Mouse (Mus musculus): ENCODE results near the gene Grb14.
A peak's percentile ranks its signal among the peaks of the same experiment; 100 is the strongest.

The Grb14 gene

DNA sequence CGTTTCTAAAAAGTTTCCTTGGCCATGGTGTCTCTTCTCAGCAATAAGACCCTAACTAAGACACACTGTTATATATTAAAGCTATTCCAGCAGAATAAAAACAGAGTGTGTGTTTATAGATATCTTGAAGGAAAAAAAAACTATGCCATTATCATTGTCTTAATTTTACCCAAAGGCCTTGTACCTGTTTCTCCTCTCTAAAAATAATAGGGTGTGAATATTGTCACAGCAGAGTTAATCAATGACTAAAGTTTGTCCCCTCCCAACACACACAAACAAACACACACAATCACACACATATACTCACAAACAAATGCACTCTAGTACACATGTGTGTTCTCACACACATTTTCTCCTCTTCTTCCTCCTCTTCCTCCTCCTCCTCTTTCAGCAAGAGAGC lies at the start of gene Grb14:
Gene Grb14, minus strand, starts transcription at position 101 of the 400 bp plus-strand sequence.
- DNase-seq (ENCODE audit: low spot score in 2 of 2) = no peak

DNA sequence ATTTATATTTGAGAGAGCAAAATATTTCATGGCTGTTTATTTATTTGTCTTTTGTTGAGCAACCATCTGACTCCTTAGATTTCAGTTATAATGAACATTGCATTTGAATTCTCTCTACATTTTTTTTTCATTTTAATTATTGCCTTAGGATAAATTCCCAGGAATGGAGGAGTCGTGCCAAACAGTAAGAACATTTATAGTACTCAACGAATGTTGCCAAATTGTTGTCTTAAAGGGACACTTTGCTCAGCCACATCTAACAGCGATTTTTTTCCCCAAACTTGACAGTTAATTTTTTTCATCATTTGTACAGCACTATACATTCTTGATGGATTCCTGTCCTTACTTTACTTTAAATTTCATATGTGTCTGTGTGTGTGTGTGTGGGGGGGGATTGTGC lies 47.4 kb upstream of the Grb14 start:
- no peak for DNase-seq (ENCODE audit: low spot score in 2 of 2)

DNA sequence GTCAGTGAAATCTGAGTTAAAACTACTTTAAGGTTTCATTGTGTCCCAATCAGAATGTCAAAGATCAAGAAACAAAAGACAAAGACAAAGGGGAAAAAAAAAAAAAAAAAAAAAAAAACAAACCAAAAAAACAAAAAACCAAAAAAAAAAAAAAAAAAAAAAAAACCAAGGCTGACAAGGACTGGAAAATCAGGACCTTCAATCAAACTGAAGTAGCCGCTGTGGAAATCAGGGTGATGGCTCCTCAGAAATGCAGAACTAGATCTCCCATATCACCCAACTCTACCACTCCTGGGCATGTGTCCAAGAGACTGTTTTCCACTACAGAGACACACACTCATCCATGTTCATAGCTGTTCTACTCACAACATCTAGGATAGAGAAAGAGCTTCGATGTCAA lies 29.0 kb upstream of the Grb14 start:
- DNase-seq (ENCODE audit: low spot score in 2 of 2) = no peak

DNA sequence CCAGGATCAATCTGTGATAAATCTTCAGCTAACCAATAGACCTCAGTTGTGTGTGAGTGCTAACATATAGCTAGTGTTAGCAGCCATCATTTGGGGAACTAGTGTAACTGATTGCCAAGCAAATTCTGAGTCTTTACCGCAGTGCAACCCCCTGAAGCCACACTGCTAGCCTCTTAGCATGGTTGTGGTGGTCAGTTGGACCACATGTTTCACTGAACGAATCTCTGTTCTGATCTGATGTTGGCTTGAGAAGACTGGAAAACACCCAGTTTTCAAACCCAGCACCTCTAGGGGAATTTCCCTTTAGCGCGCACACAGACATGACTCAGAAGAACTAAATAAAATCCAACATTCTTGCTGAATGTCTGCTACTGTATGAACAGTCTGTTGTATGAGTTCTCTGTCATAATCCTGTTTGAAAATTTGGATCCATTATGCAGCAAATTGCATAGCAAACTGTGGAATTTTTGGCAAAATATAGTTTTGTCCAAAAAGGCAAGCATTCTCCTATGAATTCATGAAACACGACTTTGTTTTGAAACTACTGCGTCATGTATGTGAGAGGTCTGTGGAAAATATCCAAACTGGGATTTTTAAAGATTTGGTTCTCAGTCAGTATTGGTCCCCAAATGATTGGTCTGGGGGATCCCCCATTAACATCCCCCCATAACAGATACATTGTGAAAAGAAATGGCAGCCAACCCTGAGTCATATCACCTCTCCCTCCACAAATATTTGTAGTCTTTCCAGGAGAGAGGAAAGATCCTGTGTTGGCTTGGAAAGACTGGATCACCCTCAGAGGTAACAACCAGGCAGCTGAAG lies 27.6 kb upstream of the Grb14 start:
- DNase-seq (ENCODE audit: low spot score in 2 of 2) = no peak

DNA sequence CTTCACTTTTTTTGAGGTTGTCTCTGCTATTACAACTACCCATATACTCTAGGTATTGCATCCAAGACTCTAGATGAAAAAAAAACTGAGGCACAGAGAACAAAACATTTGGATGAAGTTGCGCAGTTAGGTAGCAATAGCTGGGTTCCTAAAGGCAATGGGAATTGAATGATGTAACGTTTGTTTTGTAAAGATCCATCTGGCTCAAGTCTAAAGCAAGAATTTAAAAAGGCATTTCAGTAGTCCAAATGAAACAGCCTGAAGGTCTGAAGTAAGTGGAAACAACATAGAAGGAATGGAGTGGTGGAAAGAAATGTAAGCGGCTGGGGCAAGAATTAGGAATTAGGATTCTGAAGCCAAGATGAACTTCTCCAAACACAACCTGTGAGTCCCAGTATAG lies 26.0 kb upstream of the Grb14 start:
- DNase-seq (ENCODE audit: low spot score in 2 of 2) = no peak

DNA sequence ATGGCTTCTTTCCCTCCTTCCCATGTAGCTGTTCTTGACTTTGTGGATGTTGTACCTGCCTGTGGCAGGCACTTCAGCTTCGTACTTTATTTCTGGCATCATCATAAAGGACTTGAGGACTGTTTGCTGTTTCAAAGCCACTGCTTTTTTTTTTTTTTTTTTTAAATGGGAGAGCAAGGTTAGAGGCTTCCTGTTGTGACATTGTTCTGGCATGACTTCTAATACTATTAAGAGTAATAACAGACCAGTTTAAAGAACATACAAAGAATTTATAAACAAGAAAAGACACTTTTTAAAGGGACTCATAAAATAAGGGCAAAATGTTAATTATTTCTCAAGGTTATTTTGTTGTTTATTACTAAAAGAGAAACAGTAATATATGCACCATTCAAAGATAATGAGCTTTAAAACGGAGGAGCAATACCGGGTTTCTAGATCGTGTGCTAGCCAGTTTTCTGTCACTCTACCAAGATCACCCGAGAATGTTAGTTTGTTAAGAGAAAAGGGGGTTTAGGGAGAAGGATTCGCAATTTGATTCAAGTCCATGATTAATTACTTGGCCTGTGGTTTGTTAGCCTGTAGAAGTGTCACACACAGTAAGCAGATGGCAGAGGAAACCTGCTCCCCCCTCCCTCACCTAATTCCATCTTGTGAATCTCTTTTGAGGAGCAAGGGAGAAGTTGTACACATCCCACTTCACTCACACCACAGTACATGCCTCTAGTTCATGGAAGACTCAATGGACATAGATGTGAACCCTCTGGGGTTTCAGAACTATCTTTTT lies 23.6 kb upstream of the Grb14 start:
- DNase-seq (ENCODE audit: low spot score in 2 of 2) = no peak

DNA sequence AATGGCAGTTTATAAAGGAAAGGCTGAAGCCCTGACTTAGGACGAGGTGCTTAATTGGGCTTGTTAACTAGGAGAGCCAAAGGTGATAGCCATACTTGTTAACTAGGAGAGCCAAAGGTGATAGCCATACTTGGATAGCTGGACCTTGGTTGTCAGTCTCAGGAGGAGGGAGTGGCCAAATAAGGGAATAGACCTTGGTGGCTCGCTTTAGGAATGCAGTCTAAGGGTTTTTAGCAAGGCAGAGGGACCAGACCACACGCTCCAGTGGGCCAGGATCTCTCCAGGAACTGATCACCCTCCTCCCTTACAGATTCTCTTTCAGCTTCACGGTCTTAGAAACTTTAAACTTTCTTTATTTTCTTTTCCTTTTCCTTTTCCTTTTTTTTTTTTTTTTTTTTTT lies 13.4 kb upstream of the Grb14 start:
- DNase-seq (ENCODE audit: low spot score in 2 of 2) = no peak

DNA sequence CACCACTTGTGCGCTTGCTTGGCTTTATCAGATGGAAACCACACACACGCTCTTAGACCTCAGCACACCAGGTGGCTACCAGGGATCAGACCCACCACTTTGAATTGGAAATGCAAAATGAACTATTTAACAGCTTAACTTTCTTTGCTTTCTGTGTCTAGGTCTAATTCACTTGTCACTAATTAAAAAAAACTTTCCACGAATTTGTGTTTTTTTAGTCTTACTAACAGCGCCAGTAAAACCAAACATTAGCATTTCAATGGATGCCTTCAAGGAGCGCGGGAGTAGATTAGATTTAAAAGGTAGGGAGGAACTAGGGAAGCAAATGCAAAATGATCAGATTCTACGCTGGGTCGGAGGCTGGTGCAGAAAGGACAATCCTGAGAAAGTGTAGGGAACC lies 12.8 kb upstream of the Grb14 start:
- no peak for DNase-seq (ENCODE audit: low spot score in 2 of 2)

DNA sequence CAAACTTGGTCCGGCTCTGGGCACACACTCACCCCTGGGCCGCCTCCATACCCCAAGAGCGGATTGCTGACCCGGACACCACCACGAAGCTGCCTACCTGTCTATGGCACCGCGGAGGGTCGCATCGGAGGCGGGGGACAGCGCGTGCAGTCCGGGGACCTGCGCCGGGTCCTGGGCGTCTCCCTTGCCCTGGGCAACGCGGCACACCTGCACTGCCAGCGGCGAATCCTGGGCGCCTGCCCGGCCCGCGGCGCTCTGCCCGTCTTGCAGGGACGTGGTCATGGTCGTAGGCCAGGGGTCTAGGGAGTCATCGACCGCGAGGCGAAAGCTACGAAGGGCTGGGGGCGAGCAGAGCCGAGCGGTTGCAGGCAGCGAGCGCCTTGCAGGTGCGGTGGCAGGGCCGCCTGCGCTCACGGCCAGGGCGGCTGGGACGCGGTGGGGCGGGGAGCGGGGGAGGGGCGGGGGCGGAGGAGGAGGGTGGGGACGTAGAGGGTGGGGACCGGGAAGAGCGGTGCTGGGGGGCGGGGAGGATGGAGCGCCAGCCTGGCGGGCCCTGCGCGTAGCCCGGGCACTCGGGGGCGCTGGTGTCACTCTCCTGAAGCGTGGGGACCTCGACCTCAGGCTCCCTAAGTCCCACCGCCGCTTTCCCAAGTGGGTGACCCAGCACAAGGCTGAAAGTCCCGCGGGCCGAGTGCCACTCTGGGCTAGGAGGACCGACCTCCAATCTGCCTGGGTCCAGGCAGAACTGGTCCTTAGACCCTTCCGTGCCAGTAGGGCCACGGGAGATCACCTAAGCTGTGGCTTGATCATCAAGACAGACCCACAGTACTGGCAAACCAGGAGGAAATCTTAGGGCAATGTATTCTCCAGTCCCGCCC lies 2.2 kb downstream of the Grb14 start:
- DNase-seq (ENCODE audit: low spot score in 2 of 2) = peak; percentile 25 to 42

DNA sequence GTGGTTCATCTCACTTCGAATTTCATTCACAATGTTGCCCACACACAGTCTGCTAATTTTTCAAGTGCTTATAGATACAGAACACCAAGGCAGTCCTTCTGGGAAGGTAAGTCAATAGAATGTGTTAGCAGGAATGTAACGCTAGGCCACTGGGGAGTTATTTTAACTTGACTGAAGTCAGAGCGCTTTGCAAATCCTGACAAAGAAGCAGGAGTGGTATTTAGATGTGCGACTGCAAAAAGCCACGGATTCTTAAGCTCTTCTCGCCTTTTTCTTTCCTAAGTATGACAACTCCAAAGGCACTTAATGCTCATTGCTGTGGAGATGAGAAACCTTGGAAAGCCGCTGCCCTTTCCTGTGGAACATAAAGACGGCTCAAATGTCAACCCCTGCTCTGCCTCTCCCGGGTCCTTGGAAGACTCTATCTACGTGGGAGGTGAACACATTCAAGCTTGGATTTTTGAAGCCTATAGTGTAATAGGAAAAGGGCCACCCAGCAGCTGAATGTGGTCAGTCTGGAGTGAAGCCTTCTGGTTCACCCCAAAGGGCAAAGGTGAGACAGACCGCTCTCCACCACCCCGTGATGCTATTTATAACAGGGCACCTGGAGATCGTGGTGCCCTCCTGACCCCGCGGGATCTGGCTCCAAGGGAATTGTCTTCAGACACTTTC lies 3.0 kb downstream of the Grb14 start:
- DNase-seq (ENCODE audit: low spot score in 2 of 2) = no peak

DNA sequence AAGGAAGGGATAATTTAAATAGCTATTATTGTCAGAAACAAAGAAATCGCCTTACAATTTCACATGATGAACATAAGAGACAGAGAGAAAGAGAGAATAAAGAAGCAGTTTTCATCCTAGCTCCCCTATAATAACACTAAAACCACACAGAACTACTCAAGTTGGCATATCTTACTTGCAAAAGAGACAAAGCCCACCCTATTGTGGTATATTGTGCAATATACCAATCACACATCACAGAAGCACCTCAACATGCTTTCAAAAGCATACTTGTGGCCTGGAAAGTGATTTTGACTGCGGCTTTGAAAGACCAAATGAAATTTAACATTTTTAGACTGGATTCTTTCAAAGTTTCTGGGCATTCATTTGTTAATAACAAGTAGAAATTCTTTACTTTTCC lies 7.4 kb downstream of the Grb14 start:
- no peak for DNase-seq (ENCODE audit: low spot score in 2 of 2)

DNA sequence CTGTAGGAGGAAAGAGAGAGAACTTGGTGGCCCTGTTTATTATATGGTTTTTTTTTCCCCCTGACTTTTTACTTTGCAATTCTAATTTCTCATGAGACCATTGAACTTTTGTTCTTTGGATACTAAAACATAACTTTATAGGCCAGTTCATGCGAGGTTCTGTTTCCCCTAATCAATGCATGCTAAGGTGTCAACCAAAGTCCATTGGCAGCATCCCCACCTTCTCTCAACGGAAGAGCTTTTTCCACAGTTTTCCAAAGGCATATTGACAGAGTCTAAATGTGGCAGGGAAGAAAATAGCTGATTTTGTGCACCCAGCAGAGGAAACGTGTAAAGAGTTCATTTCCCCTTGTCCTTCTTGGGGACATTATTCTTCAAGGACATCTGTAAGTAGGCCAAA lies 10.2 kb downstream of the Grb14 start:
- DNase-seq (ENCODE audit: low spot score in 2 of 2) = no peak

DNA sequence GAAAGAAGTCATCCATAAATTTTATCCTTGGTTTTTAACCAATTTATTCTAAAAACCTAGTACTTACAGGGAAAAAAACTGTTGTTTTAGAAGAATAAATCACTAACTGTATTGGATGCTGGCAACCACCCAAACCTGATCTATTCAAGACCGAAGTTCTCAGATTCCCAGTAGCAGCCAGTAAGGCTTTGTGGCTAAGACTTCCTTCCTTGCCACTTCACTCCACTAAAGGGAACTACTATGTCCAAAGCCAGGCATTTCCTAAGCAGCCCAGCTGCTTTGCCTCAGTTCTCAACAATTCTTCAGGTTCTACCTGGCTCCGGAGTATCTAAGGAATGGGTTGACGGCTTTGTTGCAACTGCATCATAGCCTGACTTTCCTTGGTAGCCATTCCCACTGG lies 14.7 kb downstream of the Grb14 start:
- DNase-seq (ENCODE audit: low spot score in 2 of 2) = no peak

DNA sequence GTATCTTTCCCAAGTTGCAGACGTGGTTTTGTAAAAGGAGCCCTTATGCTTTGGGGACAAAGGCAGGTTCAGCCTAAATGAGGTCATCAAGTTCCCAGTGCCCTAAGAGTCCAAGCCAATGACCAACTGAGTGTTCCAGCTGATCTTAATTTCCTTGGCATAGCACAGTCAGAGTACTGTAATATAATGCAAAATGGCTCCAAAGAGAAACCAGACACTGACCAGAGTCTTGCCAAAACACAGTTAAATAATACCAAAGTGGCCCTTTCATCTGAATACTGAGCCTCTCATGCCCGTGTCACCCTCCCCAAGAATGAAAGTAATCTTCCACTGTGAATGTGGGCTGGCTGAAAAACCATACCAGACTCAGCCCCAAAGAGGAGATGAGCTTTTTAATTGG lies 17.4 kb downstream of the Grb14 start:
- no peak for DNase-seq (ENCODE audit: low spot score in 2 of 2)

DNA sequence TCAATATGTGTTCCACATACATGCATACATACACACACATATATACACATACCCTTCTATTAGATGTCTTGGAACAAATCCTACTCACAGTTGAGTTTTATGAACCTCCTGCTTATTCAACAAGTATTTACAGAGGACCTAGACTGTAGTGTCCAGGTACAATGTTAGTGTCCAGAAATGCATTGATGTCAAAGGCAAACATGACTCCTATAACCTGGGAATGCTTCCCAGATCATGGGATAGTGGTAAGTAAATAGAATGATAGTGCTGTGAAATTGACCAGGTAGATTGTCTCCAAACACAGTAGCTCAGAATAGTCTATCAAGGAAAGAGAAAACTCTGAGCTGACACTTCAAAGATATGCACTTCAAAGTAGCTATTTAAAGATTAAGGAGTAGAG lies 19.7 kb downstream of the Grb14 start:
- no peak for DNase-seq (ENCODE audit: low spot score in 2 of 2)

DNA sequence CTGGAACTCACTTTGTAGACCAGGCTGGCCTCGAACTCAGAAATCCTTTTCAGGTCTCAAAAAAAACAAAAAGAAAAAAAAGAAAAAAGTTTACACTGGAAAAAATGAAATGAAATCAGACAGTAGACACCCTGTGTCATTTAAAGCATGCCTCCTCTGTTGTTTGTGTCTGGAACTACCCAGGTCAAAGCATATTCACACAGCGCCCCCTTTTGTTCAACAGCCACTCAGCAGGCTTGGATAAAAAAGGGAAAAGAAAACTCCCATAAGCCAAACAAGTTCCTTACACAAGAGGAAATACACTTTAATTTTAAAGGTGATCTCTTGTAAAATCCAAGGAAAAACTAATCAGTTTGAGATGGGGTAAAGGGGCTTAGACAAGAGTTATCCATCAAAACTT lies 21.4 kb downstream of the Grb14 start:
- DNase-seq (ENCODE audit: low spot score in 2 of 2) = no peak

DNA sequence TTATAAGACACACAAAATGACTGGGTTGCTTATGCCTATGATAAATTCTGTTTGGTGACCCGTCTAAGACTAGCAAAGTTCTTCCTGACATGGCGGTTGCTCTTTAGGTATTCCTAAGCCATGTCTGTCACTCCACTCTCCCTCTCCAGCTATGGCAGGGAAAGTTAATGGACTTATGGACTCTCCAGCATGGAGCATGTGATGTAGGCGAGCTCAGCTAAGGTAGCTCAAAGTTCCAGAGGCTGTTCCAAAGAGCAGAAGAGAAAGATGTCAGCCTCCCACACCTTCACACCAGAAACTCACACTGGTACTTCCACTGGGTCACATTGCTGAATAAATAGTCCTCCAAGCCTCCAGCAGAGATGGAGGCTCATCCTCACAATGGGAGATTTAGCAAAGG lies 22.2 kb downstream of the Grb14 start:
- DNase-seq (ENCODE audit: low spot score in 2 of 2) = no peak

DNA sequence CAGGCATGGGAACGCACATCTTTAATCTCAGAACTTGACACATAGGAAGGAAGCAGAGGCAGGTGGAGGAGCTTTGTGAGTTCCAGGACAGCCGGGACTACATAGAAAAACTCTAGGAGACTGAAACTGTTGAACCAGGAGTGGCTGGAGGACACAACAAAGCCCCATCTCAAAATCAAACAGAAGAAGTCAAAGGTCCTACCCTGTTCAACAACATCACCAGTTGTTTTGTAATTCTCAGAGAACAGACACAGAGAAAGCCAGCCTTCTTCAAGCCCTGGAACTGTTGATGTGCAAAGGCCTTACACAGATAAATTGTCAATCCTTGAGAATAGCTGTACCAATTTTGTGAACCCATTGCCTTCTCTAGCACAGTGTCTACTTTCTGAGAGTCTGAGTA lies 29.7 kb downstream of the Grb14 start:
- no peak for DNase-seq (ENCODE audit: low spot score in 2 of 2)

DNA sequence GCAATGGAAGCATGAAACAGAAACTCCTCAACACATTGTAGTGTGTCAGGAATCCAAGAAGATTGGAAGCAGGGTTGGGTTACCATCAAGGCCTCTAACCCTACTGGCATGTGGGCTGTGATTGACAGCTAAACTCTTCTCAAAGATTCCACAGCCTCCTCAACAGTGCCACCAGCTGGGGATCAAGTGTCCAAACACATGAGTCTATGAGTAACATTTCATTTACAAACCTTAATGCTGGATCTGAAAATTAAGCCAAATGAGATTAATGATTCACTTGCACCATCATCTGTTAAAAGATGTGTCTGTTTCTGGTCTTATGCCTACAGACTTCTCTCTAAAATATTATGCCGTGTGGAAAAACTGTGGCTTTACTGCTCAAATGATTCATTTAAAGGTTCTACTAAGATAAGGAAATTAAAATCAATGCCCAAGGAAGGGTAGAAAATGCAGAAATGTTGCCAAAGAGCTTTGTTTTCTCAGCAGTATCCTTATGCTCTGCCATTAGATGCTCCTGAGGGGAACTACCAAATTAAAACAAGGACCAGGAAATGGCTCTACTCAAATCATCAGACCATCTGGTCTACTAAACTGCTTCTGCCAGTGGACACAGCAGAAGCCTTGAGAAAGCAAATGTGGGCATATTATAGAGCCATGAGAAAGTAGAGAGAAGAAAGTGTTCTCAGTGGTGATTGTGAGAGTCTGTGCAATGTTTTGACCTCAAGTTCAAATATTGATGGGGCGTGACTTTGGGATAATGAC lies 35.2 kb downstream of the Grb14 start:
- no peak for DNase-seq (ENCODE audit: low spot score in 2 of 2)

DNA sequence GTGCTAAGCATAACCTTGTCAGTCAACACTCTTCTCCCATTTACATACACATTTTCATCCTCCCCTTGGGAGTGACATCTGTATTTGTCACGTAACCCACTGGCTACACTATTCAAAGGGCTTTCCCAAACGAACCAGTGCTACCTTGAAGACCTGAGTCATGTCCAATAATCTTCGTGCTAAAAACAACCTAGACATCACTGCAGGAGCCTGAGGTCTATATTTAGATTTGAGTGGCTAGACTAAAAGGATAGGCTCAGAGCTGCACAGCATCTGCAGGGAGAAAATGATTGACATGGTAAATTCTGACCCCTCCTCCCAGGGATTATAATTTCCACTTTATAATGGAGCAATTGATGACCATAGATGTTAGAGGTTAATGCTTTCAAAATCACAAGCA lies 37.0 kb downstream of the Grb14 start:
- DNase-seq (ENCODE audit: low spot score in 2 of 2) = no peak

DNA sequence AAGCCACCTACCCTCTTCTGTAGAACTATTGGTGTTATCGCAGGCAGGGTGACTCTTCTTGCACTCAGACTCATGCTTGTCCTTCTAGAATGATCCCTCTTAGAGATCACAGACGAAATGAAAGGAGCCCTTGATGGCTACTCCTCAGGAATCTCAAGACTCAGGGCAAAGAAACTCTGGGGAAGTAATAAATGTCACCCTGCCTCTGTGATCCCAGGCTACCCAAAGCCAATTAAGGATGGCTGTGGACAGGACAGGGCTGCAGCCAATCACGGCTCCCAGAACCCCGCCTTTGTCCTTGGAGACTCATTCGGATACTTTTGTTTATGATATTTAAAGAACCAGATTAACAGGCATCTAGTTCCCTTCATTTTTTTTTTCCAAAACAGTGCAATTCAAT lies 49.2 kb downstream of the Grb14 start:
- DNase-seq (ENCODE audit: low spot score in 2 of 2) = no peak

Data from frontal cortex, postnatal 14 days (tissue).